Mouse (Mus musculus) liver, embryonic 14.5 days (tissue): ENCODE measurements at regions not wholly inside any gene's neighbourhood (a gene's known extent, or its start where the extent isn't known, plus 50 kb on each side); places are given as distances from the start of the nearest gene placed in this dataset.

Experiments
- CTCF ChIP-seq: IDR thresholded peaks from 2 replicates; pipeline ENCODE4 v1.5.1; 2016; ENCODE audit warnings: antibody characterized with exemption, low read depth, control low read depth
- EP300 ChIP-seq: IDR thresholded peaks from 2 replicates; pipeline ENCODE4 v1.6.1; 2016; ENCODE audit warnings: antibody characterized with exemption, low read depth

DNA sequence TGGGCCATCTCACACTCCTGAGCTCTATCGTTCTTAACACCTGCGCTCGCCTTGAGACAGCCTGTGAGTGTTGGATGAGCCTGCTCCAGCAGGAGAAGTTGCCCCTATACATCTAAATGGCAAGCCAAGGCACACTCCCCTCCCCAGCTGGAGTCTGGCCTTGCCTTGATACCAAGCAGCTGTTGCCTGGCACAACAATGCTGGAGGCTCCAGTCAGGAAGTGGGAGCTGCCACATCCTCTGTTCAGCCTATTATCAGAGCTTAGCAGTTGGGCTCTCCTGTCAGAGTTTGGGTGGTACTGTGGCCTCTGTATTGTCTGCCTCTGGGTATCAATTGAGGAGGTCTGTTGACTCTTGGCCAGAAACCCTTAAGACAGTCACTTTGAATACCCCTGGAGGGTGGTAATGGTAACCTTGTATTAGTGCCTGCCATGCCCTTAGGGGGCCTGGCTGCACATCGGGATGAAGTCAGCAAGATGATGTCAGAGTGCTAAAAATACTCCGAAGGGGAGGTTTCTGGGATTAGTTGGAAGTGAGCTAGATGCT is 227.4 kb upstream of the Jarid2 start:
- TF ChIP-seq CTCF: no peak
- peak; percentile 45; the same call in 1 of the 2 replicates for TF ChIP-seq EP300
